Mouse (Mus musculus): ENCODE data around the gene Zfand3. TPM values are rescaled to one million over a fixed set of nuclear protein-coding genes. Genes with fewer than 3 reads are reported as not detected.

Gene Zfand3
- polyA plus RNA-seq, 2 experiments = 9.6 to 19.2 TPM

GRCm38 (mm10) chr17:30154144-30154543 lies 149.6 kb downstream of the Zfand3 start:
- H3K9ac ChIP-seq (replicated peaks) = no peak overlapping the region
- no peak overlapping the region for H3K27ac ChIP-seq
- no peaks in the 10 kb centered on the region for H3K36me3 ChIP-seq (replicated peaks; ENCODE audit: control insufficient read depth, insufficient read depth, low read depth)
- H3K9me3 ChIP-seq (ENCODE audit: control insufficient read depth, low read length) = no peaks in the 10 kb centered on the region
- DNase-seq (ENCODE audit: low read depth in 3 of 3, low spot score in 3 of 3) (no peak), ATAC-seq (ENCODE audit: insufficient read depth) (no peak)
- no peaks in the 10 kb centered on the region for H3K27me3 ChIP-seq (ENCODE audit: control insufficient read depth, insufficient read depth, low read length)
- no peaks in the 10 kb centered on the region for H3K4me1 ChIP-seq (replicated peaks; ENCODE audit: control insufficient read depth in 2 of 2, insufficient read depth in 2 of 2, low read length in 1 of 2)
- WGBS (ENCODE audit: insufficient replicate concordance) = 78% methylated on average over 4 of the region's 4 CpGs
- no peak for TF ChIP-seq EP300 (IDR thresholded peaks at IDR 0.05; ENCODE audit: low read depth)
- no peak for TF ChIP-seq CTCF (IDR thresholded peaks at IDR 0.05; ENCODE audit: low read depth)
- no peak overlapping the region for H3K4me2 ChIP-seq (ENCODE audit: low read depth)
- H3K4me3 ChIP-seq (ENCODE audit: insufficient read depth in 1 of 2, low read depth in 2 of 2, low read length in 2 of 2) = no peak overlapping the region

DNA sequence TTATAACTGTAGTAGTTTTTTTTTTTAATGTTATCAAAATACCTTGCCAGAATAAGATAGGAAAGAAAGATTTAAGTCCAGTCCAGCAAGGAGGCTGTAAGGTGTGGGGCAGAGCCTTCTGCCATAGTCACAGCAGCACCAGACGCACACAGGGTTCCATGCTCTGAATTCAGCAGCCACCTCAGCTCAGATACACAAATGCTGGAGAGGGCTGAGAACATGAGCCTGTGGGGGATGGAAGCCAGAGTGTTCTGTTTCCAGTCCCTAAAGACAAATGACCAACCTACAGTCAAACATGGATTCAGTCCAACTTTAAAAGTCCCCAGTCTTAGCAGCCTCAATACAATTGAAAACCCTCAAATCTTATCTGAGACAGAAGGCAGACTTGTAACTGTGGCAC lies 150.3 kb downstream of the Zfand3 start:
- ATAC-seq (ENCODE audit: insufficient read depth) = no peak

GRCm38 (mm10) chr17:30155411-30155925 lies 150.9 kb downstream of the Zfand3 start:
- no peak for DNase-seq (ENCODE audit: low read depth in 3 of 3, low spot score in 3 of 3)
- ATAC-seq (ENCODE audit: insufficient read depth) = no peak

More for the DNA sequence above, 150.3 kb downstream of the Zfand3 start:
- WGBS (ENCODE audit: insufficient replicate concordance) = 52% methylated on average over 1 of the region's 1 CpGs
- Histone ChIP-seq H3K4me2 (ENCODE audit: low read depth) (no peak overlapping the region), H3K36me3 (replicated peaks; ENCODE audit: control insufficient read depth, insufficient read depth, low read depth) (no peaks in the 10 kb centered on the region), H3K27me3 (ENCODE audit: control insufficient read depth, insufficient read depth, low read length) (no peaks in the 10 kb centered on the region), H3K9ac (replicated peaks) (no peak overlapping the region), H3K9me3 (ENCODE audit: control insufficient read depth, low read length) (no peaks in the 10 kb centered on the region), H3K4me3 (ENCODE audit: insufficient read depth in 1 of 2, low read depth in 2 of 2, low read length in 2 of 2) (no peak overlapping the region), H3K27ac (no peak overlapping the region), H3K4me1 (replicated peaks; ENCODE audit: control insufficient read depth in 2 of 2, insufficient read depth in 2 of 2, low read length in 1 of 2) (no peaks in the 10 kb centered on the region)
- no peak for DNase-seq (ENCODE audit: low read depth in 3 of 3, low spot score in 3 of 3)
- no peak for TF ChIP-seq CTCF (IDR thresholded peaks at IDR 0.05; ENCODE audit: low read depth)
- TF ChIP-seq EP300 (IDR thresholded peaks at IDR 0.05; ENCODE audit: low read depth) = no peak

GRCm38 (mm10) chr17:30158419-30159108 lies 154.0 kb downstream of the Zfand3 start:
- no peak overlapping the region for H3K4me3 ChIP-seq (ENCODE audit: insufficient read depth in 1 of 2, low read depth in 2 of 2, low read length in 2 of 2)
- H3K27ac ChIP-seq = no peak overlapping the region
- H3K4me2 ChIP-seq (ENCODE audit: low read depth) = no peak overlapping the region
- H3K9me3 ChIP-seq (ENCODE audit: control insufficient read depth, low read length) = no peaks in the 10 kb centered on the region
- H3K27me3 ChIP-seq (ENCODE audit: control insufficient read depth, insufficient read depth, low read length) = no peaks in the 10 kb centered on the region
- no peak overlapping the region for H3K9ac ChIP-seq (replicated peaks)
- H3K36me3 ChIP-seq (replicated peaks; ENCODE audit: control insufficient read depth, insufficient read depth, low read depth) = no peaks in the 10 kb centered on the region
- 60% methylated on average over 10 of the region's 10 CpGs for WGBS (ENCODE audit: insufficient replicate concordance)
- H3K4me1 ChIP-seq (replicated peaks; ENCODE audit: control insufficient read depth in 2 of 2, insufficient read depth in 2 of 2, low read length in 1 of 2) = no peaks in the 10 kb centered on the region
- no peak for ATAC-seq (ENCODE audit: insufficient read depth)
- no peak for DNase-seq (ENCODE audit: low read depth in 3 of 3, low spot score in 3 of 3)
- TF ChIP-seq EP300 (IDR thresholded peaks at IDR 0.05; ENCODE audit: low read depth) (no peak), CTCF (IDR thresholded peaks at IDR 0.05; ENCODE audit: low read depth) (no peak)

More at GRCm38 (mm10) chr17:30155411-30155925, 150.9 kb downstream of the Zfand3 start:
- Histone ChIP-seq H3K27me3 (ENCODE audit: control insufficient read depth, insufficient read depth, low read length) (no peaks in the 10 kb centered on the region), H3K9me3 (ENCODE audit: control insufficient read depth, low read length) (no peaks in the 10 kb centered on the region), H3K4me2 (ENCODE audit: low read depth) (no peak overlapping the region), H3K4me1 (replicated peaks; ENCODE audit: control insufficient read depth in 2 of 2, insufficient read depth in 2 of 2, low read length in 1 of 2) (no peaks in the 10 kb centered on the region), H3K36me3 (replicated peaks; ENCODE audit: control insufficient read depth, insufficient read depth, low read depth) (no peaks in the 10 kb centered on the region), H3K9ac (replicated peaks) (no peak overlapping the region), H3K4me3 (ENCODE audit: insufficient read depth in 1 of 2, low read depth in 2 of 2, low read length in 2 of 2) (no peak overlapping the region), H3K27ac (no peak overlapping the region)
- 77% methylated on average over 7 of the region's 7 CpGs for WGBS (ENCODE audit: insufficient replicate concordance)
- TF ChIP-seq CTCF (IDR thresholded peaks at IDR 0.05; ENCODE audit: low read depth) (no peak), EP300 (IDR thresholded peaks at IDR 0.05; ENCODE audit: low read depth) (no peak)

- ATAC-seq (ENCODE audit: insufficient read depth) (no peak), DNase-seq (ENCODE audit: low read depth in 3 of 3, low spot score in 3 of 3) (no peak)
- TF ChIP-seq CTCF (IDR thresholded peaks at IDR 0.05; ENCODE audit: low read depth) = no peak
- no peak for TF ChIP-seq EP300 (IDR thresholded peaks at IDR 0.05; ENCODE audit: low read depth)
- Histone ChIP-seq H3K36me3 (replicated peaks; ENCODE audit: control insufficient read depth, insufficient read depth, low read depth) (no peaks in the 10 kb centered on the region), H3K4me1 (replicated peaks; ENCODE audit: control insufficient read depth in 2 of 2, insufficient read depth in 2 of 2, low read length in 1 of 2) (no peaks in the 10 kb centered on the region), H3K9ac (replicated peaks) (no peak overlapping the region), H3K9me3 (ENCODE audit: control insufficient read depth, low read length) (no peaks in the 10 kb centered on the region), H3K4me3 (ENCODE audit: insufficient read depth in 1 of 2, low read depth in 2 of 2, low read length in 2 of 2) (no peak overlapping the region), H3K27ac (no peak overlapping the region), H3K4me2 (ENCODE audit: low read depth) (no peak overlapping the region), H3K27me3 (ENCODE audit: control insufficient read depth, insufficient read depth, low read length) (no peaks in the 10 kb centered on the region)
- 36% methylated on average over 5 of the region's 5 CpGs for WGBS (ENCODE audit: insufficient replicate concordance)
Measured at GRCm38 (mm10) chr17:30159341-30159740, 154.8 kb downstream of the Zfand3 start.

Data from liver, embryonic 14.5 days (tissue).